8 mouse cellular contexts compared by ENCODE assay signal in the genomic region with DNA sequence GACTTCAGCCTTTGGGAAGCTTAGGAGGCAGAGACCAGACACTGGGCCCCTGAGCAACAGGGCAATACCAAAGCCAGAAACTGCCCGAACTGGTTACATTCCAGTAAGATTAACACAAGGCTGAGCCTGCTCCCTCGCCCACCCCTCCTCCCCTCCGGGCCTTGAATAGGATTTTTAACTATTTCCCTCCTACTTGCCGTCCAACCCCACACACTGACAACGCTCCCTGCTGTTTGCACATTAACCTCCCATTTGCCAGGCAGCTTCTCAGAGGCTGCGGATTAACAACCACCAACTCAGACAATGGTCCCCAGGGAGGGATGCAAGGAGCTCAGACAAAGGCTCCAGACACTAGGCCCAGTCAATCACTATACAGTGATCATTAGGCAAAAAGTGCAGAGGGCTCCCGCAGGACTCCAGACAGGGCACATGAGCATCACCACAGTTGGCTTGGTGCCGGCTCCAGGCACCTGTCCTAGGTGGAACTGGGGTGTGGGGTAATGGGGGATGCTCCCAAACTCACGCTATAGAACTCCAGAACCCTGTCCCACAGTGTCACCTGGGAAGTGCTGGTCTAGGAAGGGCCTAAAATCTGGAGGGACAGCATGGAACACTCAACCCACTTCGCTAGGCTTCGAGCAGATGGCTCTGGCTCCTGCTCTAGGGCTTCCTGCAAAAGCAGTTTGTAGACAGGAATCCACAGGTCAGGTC.
DNase-seq lines count a peak whose midpoint lies in the region; ATAC-seq and TF ChIP-seq lines count a peak whose summit lies in the region.

No protein-coding gene starts in this region.

- no peak overlapping the region; the same call in 1 of the 2 replicates for H3K4me3 ChIP-seq in gastrocnemius, adult 2 months
- peak overlapping the region; percentile 49 for H3K4me3 ChIP-seq in embryonic facial prominence, embryonic 10.5 days
- no peak overlapping the region for H3K4me3 ChIP-seq in intestine, postnatal 0 days (ENCODE audit: low read depth, low read length)
- H3K4me3 ChIP-seq in midbrain, embryonic 15.5 days, result peak overlapping the region; percentile 24

- DNase-seq in gastrocnemius, adult 2 months, result no peak
- no peak for DNase-seq in gastrocnemius, postnatal 10 days
- DNase-seq in embryonic facial prominence, embryonic 10.5 days (ENCODE audit: low spot score), result peak; percentile 86
- no peak for DNase-seq in cerebellum, adult 11 months
- no peak for DNase-seq in left cerebral cortex, postnatal 10 days (ENCODE audit: extremely low spot score in 1 of 2, low spot score in 2 of 2)
- no peak for DNase-seq in gastrocnemius, postnatal 25 days

- WGBS in embryonic facial prominence, embryonic 10.5 days, result 6% methylated on average over 11 of the region's 11 CpGs
- WGBS in intestine, postnatal 0 days, result 22% methylated on average over 11 of the region's 11 CpGs
- WGBS in midbrain, embryonic 15.5 days, result 10% methylated on average over 11 of the region's 11 CpGs

- intact Hi-C loops in gastrocnemius, adult 2 months (cut with DNase I), result loop anchor here (2.0 to 5.0 kb wide), 2 partner anchors 75 to 111 kb away; a partner anchor contains a TSS
- intact Hi-C loops in left cerebral cortex, postnatal 10 days (cut with DNase I), result no loop called here

- H3K4me2 ChIP-seq in intestine, postnatal 0 days (replicated peaks; ENCODE audit: low read depth), result peak overlapping the region; percentile 35
- H3K4me2 ChIP-seq in midbrain, embryonic 15.5 days, result peak overlapping the region; percentile 41

- H3K9ac ChIP-seq in intestine, postnatal 0 days (ENCODE audit: low read depth, low read length), result no peak overlapping the region
- H3K9ac ChIP-seq in midbrain, embryonic 15.5 days, result no peak overlapping the region; the same call in 1 of the 2 replicates

- H3K9me3 ChIP-seq in embryonic facial prominence, embryonic 10.5 days, result no peaks in the 10 kb centered on the region
- no peaks in the 10 kb centered on the region for H3K9me3 ChIP-seq in intestine, postnatal 0 days (ENCODE audit: control insufficient read depth)
- no peaks in the 10 kb centered on the region for H3K9me3 ChIP-seq in midbrain, embryonic 15.5 days

- H3K4me1 ChIP-seq in embryonic facial prominence, embryonic 10.5 days, result peaks cover 84% of the 10 kb centered on the region
- H3K4me1 ChIP-seq in intestine, postnatal 0 days (replicated peaks; ENCODE audit: control insufficient read depth, insufficient read depth, low read length), result no peaks in the 10 kb centered on the region
- peaks cover 16% of the 10 kb centered on the region for H3K4me1 ChIP-seq in midbrain, embryonic 15.5 days

- 0 out of 2 replicates have a peak overlapping the region, but pooled peaks have one; percentile 20 for H3K27ac ChIP-seq in gastrocnemius, adult 2 months
- H3K27ac ChIP-seq in embryonic facial prominence, embryonic 10.5 days (replicated peaks), result peak overlapping the region; percentile 89
- peak overlapping the region; percentile 0; the same call in 1 of the 2 replicates for H3K27ac ChIP-seq in intestine, postnatal 0 days (ENCODE audit: low read depth, low read length)
- peak overlapping the region; percentile 56 for H3K27ac ChIP-seq in midbrain, embryonic 15.5 days

- peak; percentile 50; the same call in 1 of the 2 replicates for ATAC-seq in intestine, postnatal 0 days
- ATAC-seq in midbrain, embryonic 15.5 days (replicated peaks), result peak; percentile 68

- no peaks in the 10 kb centered on the region for H3K27me3 ChIP-seq in embryonic facial prominence, embryonic 10.5 days (replicated peaks; ENCODE audit: low read depth, poor library complexity, severe bottlenecking)
- no peaks in the 10 kb centered on the region for H3K27me3 ChIP-seq in intestine, postnatal 0 days (replicated peaks; ENCODE audit: control insufficient read depth, insufficient read depth, low read length)
- H3K27me3 ChIP-seq in midbrain, embryonic 15.5 days (replicated peaks), result no peaks in the 10 kb centered on the region

- no peak for TF ChIP-seq CTCF in gastrocnemius, adult 2 months (IDR thresholded peaks at IDR 0.05)
- no peak for TF ChIP-seq CTCF in intestine, postnatal 0 days (IDR thresholded peaks at IDR 0.05; ENCODE audit: low read depth)

- H3K36me3 ChIP-seq in embryonic facial prominence, embryonic 10.5 days (replicated peaks), result no peaks in the 10 kb centered on the region
- no peaks in the 10 kb centered on the region for H3K36me3 ChIP-seq in intestine, postnatal 0 days (ENCODE audit: control insufficient read depth, insufficient read depth)
- H3K36me3 ChIP-seq in midbrain, embryonic 15.5 days (replicated peaks), result no peaks in the 10 kb centered on the region

Comparison
In these comparisons a context has a peak if more than half of its experiments do, and no peak if none do; other contexts are left out.
1. H3K27ac ChIP-seq: peak in every context shown above with its lines; median percentile 89 in embryonic facial prominence, embryonic 10.5 days; 56 in midbrain, embryonic 15.5 days; 20 in gastrocnemius, adult 2 months; 0 in intestine, postnatal 0 days.
2. H3K4me3 ChIP-seq: peak in embryonic facial prominence, embryonic 10.5 days (single experiment) and midbrain, embryonic 15.5 days (single experiment); none in gastrocnemius, adult 2 months (single experiment) and intestine, postnatal 0 days (single experiment).